Comparison of ENCODE assay signal across 8 mouse cellular contexts in the genomic region with DNA sequence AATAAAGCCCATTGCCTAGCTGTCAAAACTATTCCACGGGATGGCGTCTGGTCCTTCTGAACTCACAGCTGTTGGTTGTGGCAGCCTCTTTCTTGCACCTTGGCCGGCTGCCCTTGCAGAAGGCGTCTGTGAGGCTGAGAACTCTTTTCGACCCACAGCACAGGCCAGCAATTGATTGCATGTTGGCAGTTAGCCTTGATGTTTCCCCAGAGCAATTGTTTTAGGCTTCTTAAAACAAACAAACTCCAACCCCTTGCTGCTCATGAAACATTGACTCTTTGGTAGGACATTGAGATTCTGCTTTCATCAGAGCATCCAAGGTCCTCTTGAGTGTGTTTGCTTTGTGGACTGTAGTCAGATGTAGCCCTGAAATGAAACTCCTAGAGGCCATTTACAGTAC. TPM values are rescaled to one million over a fixed set of nuclear protein-coding genes. Genes with fewer than 3 reads are reported as not detected.
DNase-seq lines count a peak whose midpoint lies in the region; ATAC-seq lines count a peak whose summit lies in the region.
"Had no signal": no experiment of that assay in that cellular context is flagged by ENCODE, and none has a peak within 500 bp of the region (broad histone marks: within the 10 kb centered on the region; RNA-seq: fewer than 3 reads in every experiment).

No protein-coding gene starts in this region.

- no peak overlapping the region for H3K27ac ChIP-seq in midbrain, embryonic 14.5 days (replicated peaks; ENCODE audit: low read depth, low read length)
- H3K27ac ChIP-seq in midbrain, embryonic 16.5 days (ENCODE audit: low read length): no peak overlapping the region
- peak overlapping the region; percentile 15 for H3K27ac ChIP-seq in stomach, embryonic 16.5 days (ENCODE audit: low read length)

- ATAC-seq in midbrain, embryonic 14.5 days (ENCODE audit: low FRiP score, low TSS enrichment): no peak
- no peak for ATAC-seq in midbrain, embryonic 16.5 days
- peak; percentile 69; the same call in 1 of the 2 replicates for ATAC-seq in stomach, embryonic 16.5 days (ENCODE audit: insufficient read depth, low FRiP score)

- intact Hi-C loops in heart, postnatal 36 days (cut with DNase I): loop anchor here (10.0 kb wide), 1 partner anchor 266 kb away; a partner anchor contains a TSS
- intact Hi-C loops in left cerebral cortex, postnatal 14 days (cut with DNase I): no loop called here

- no peak overlapping the region for H3K9ac ChIP-seq in midbrain, embryonic 14.5 days (replicated peaks; ENCODE audit: low read length)
- no peak overlapping the region for H3K9ac ChIP-seq in midbrain, embryonic 16.5 days (ENCODE audit: low read depth, low read length)
- no peak overlapping the region for H3K9ac ChIP-seq in stomach, embryonic 16.5 days (ENCODE audit: low read length)

- no peaks in the 10 kb centered on the region for H3K36me3 ChIP-seq in midbrain, embryonic 14.5 days (ENCODE audit: control insufficient read depth, insufficient read depth, low read length)
- no peaks in the 10 kb centered on the region for H3K36me3 ChIP-seq in midbrain, embryonic 16.5 days (ENCODE audit: control insufficient read depth, insufficient read depth, low read length)
- H3K36me3 ChIP-seq in stomach, embryonic 16.5 days (ENCODE audit: control insufficient read depth, insufficient read depth, low read length): no peaks in the 10 kb centered on the region

- H3K4me1 ChIP-seq in midbrain, embryonic 14.5 days (ENCODE audit: control insufficient read depth, insufficient read depth, low read length): no peaks in the 10 kb centered on the region
- H3K4me1 ChIP-seq in midbrain, embryonic 16.5 days (ENCODE audit: control insufficient read depth, insufficient read depth, low read length): no peaks in the 10 kb centered on the region
- peaks cover 5% of the 10 kb centered on the region for H3K4me1 ChIP-seq in stomach, embryonic 16.5 days (ENCODE audit: control insufficient read depth, insufficient read depth, low read length)

- H3K27me3 ChIP-seq in midbrain, embryonic 14.5 days (ENCODE audit: control insufficient read depth, insufficient read depth, low read length): no peaks in the 10 kb centered on the region
- no peaks in the 10 kb centered on the region for H3K27me3 ChIP-seq in midbrain, embryonic 16.5 days (ENCODE audit: control insufficient read depth, insufficient read depth, low read depth, low read length)
- H3K27me3 ChIP-seq in stomach, embryonic 16.5 days (ENCODE audit: control insufficient read depth, insufficient read depth, low read length): no peaks in the 10 kb centered on the region

- H3K4me2 ChIP-seq in midbrain, embryonic 14.5 days (ENCODE audit: low read length): no peak overlapping the region
- no peak overlapping the region for H3K4me2 ChIP-seq in midbrain, embryonic 16.5 days (ENCODE audit: low read length)
- H3K4me2 ChIP-seq in stomach, embryonic 16.5 days (ENCODE audit: low read depth, low read length): no peak overlapping the region

- peak; percentile 52 for DNase-seq in midbrain, embryonic 14.5 days
- peak; percentile 54 to 66 for DNase-seq in frontal cortex, adult 2 months (ENCODE audit: extremely low spot score in 1 of 2, low spot score in 1 of 2)
- DNase-seq in heart, postnatal 36 days: peak; percentile 75 to 78
- DNase-seq in left cerebral cortex, postnatal 14 days (ENCODE audit: low spot score in 2 of 2): peak; percentile 63 to 64
- DNase-seq in spleen, postnatal 14 days (ENCODE audit: low spot score in 2 of 2): no peak

- no peaks in the 10 kb centered on the region for H3K9me3 ChIP-seq in midbrain, embryonic 14.5 days (ENCODE audit: control insufficient read depth, low read length)
- H3K9me3 ChIP-seq in midbrain, embryonic 16.5 days (replicated peaks; ENCODE audit: control insufficient read depth, low read length, poor library complexity, severe bottlenecking): no peaks in the 10 kb centered on the region
- no peaks in the 10 kb centered on the region for H3K9me3 ChIP-seq in stomach, embryonic 16.5 days (replicated peaks; ENCODE audit: control insufficient read depth, low read length)

- H3K4me3 ChIP-seq in midbrain, embryonic 14.5 days (replicated peaks; ENCODE audit: low read depth, low read length): no peak overlapping the region
- no peak overlapping the region for H3K4me3 ChIP-seq in midbrain, embryonic 16.5 days (ENCODE audit: low read depth, low read length)
- H3K4me3 ChIP-seq in stomach, embryonic 16.5 days (replicated peaks; ENCODE audit: low read length): no peak overlapping the region

- WGBS in midbrain, embryonic 14.5 days: 71% methylated on average over 5 of the region's 5 CpGs
- WGBS in midbrain, embryonic 16.5 days: 61% methylated on average over 5 of the region's 5 CpGs
- 22% methylated on average over 5 of the region's 5 CpGs for WGBS in stomach, embryonic 16.5 days

RNA-seq across cellular contexts. Expression of a gene that starts 33.2 kb away (rescaled TPM):
- polyA plus RNA-seq in midbrain, embryonic 14.5 days (2014; fragmentation: Nextera tagmentation; extraction: Ambion mirVana): 0.63 and 1.6 TPM in 2 replicates
- polyA plus RNA-seq in midbrain, embryonic 16.5 days (2015; fragmentation: Nextera tagmentation; extraction: Ambion mirVana): 1.4 and 2.0 TPM in 2 replicates
- 2.4 and 2.6 TPM in 2 replicates for polyA plus RNA-seq in frontal cortex, adult 2 months (2012; rRNA removed)
- 10 to 100 TPM; 15.0 to 16.8 TPM for total RNA-seq in heart, postnatal 36 days (2021)
- 1 to 10 TPM; 2.1 to 2.5 TPM for total RNA-seq in left cerebral cortex, postnatal 14 days (2021)
- 34.3 and 35.1 TPM in 2 replicates for polyA plus RNA-seq in stomach, embryonic 16.5 days (2015; fragmentation: Nextera tagmentation; extraction: Ambion mirVana)

RNA-seq across cellular contexts. Expression of a gene that starts 46.7 kb away (rescaled TPM):
- 459 and 531 TPM in 2 replicates for polyA plus RNA-seq in midbrain, embryonic 14.5 days (2014; fragmentation: Nextera tagmentation; extraction: Ambion mirVana)
- polyA plus RNA-seq in midbrain, embryonic 16.5 days (2015; fragmentation: Nextera tagmentation; extraction: Ambion mirVana): 395 and 441 TPM in 2 replicates
- polyA plus RNA-seq in frontal cortex, adult 2 months (2012; rRNA removed): 154 and 185 TPM in 2 replicates
- total RNA-seq in heart, postnatal 36 days (2021): 10 to 100 TPM; 30.6 to 44.4 TPM
- 100 to 1,000 TPM in 1 of 2 experiments, 10 to 100 TPM in 1; 99.9 to 110 TPM for total RNA-seq in left cerebral cortex, postnatal 14 days (2021)
- 461 and 480 TPM in 2 replicates for polyA plus RNA-seq in stomach, embryonic 16.5 days (2015; fragmentation: Nextera tagmentation; extraction: Ambion mirVana)

RNA-seq across cellular contexts. Expression of a gene that starts 46.8 kb away (rescaled TPM):
- polyA plus RNA-seq in midbrain, embryonic 14.5 days (2014; fragmentation: Nextera tagmentation; extraction: Ambion mirVana): 0.11 TPM in 1 of 2 replicates, not detected in the other
- polyA plus RNA-seq in midbrain, embryonic 16.5 days (2015; fragmentation: Nextera tagmentation; extraction: Ambion mirVana): 0.11 and 0.30 TPM in 2 replicates
- 0.14 and 0.27 TPM in 2 replicates for polyA plus RNA-seq in frontal cortex, adult 2 months (2012; rRNA removed)
- total RNA-seq in heart, postnatal 36 days (2021): not detected
- total RNA-seq in left cerebral cortex, postnatal 14 days (2021): under 1 TPM; 0.29 to 0.32 TPM
- polyA plus RNA-seq in stomach, embryonic 16.5 days (2015; fragmentation: Nextera tagmentation; extraction: Ambion mirVana): 0.10 TPM in 1 of 2 replicates, not detected in the other
- polyA plus RNA-seq: large intestine, adult 2 months had no signal

Comparison
In these comparisons a context has a peak if more than half of its experiments do, and no peak if none do; other contexts are left out.
1. DNase-seq: peak in midbrain, embryonic 14.5 days (single experiment), frontal cortex, adult 2 months (2 of 2), heart, postnatal 36 days (2 of 2) and left cerebral cortex, postnatal 14 days (2 of 2); none in spleen, postnatal 14 days (0 of 2).